Mouse (Mus musculus): Measurements from ENCODE around the gene Akr1c20. TPM values are rescaled to one million over a fixed set of nuclear protein-coding genes. Genes with fewer than 3 reads are reported as not detected.

Gene Akr1c20
- 0.56 and 1.2 TPM in 2 replicates for polyA plus RNA-seq (2015; fragmentation: Nextera tagmentation; extraction: Ambion mirVana)

- no peaks in the 10 kb centered on the region for H3K9me3 ChIP-seq (replicated peaks)
- ATAC-seq (ENCODE audit: insufficient read depth): no peak
- WGBS (ENCODE audit: insufficient replicate concordance): 56% methylated on average over 2 of the region's 2 CpGs
- no peak within 1 kb of the TSS for H3K9ac ChIP-seq
- H3K36me3 ChIP-seq (replicated peaks): no peaks in the 10 kb centered on the region
- H3K4me2 ChIP-seq: no peak within 1 kb of the TSS
- H3K4me3 ChIP-seq (replicated peaks): no peak within 1 kb of the TSS
- H3K27me3 ChIP-seq: no peaks in the 10 kb centered on the region
- no peaks in the 10 kb centered on the region for H3K4me1 ChIP-seq (replicated peaks)
- no peak within 1 kb of the TSS for H3K27ac ChIP-seq (replicated peaks)
Measured at GRCm38 (mm10) chr13:4523201-4523838, at the start of gene Akr1c20. Gene Akr1c20, minus strand, starts transcription at chr13:4523345.

DNA sequence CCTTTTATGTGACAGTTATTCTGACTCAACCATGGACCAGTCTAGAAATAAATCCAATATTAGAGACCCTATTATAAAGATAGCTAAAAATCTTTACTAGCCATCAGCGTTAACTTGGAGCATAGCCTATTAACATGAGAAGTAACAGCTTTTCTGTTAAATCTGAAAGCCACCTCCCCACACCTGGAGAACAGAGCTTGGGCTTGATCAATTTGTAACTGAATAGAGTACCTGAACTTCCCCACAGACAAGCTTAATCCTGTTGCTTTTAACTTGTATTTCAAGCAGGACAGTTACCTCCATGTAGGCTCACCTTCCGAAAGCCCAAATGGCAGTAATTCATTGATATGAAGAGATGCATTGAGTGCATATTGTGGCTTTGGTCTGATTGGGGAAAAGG, 42.9 kb upstream of the Akr1c20 start:
- H3K4me1 ChIP-seq (replicated peaks): no peaks in the 10 kb centered on the region
- H3K36me3 ChIP-seq (replicated peaks): no peaks in the 10 kb centered on the region
- H3K9me3 ChIP-seq (replicated peaks): no peaks in the 10 kb centered on the region
- 61% methylated on average over 2 of the region's 2 CpGs for WGBS (ENCODE audit: insufficient replicate concordance)
- H3K4me3 ChIP-seq (replicated peaks): no peak overlapping the region
- no peaks in the 10 kb centered on the region for H3K27me3 ChIP-seq
- no peak overlapping the region for H3K9ac ChIP-seq
- no peak for ATAC-seq (ENCODE audit: insufficient read depth)
- H3K4me2 ChIP-seq: no peak overlapping the region
- H3K27ac ChIP-seq (replicated peaks): no peak overlapping the region

- Histone ChIP-seq H3K36me3 (replicated peaks) (no peaks in the 10 kb centered on the region), H3K4me3 (replicated peaks) (no peak overlapping the region), H3K9me3 (replicated peaks) (no peaks in the 10 kb centered on the region), H3K27ac (replicated peaks) (no peak overlapping the region), H3K9ac (no peak overlapping the region), H3K27me3 (no peaks in the 10 kb centered on the region), H3K4me2 (no peak overlapping the region), H3K4me1 (replicated peaks) (no peaks in the 10 kb centered on the region)
- ATAC-seq (ENCODE audit: insufficient read depth): no peak
Measured at GRCm38 (mm10) chr13:4560500-4560899, 37.4 kb upstream of the Akr1c20 start.

- H3K27me3 ChIP-seq: no peaks in the 10 kb centered on the region
- H3K4me2 ChIP-seq: no peak overlapping the region
- no peak for ATAC-seq (ENCODE audit: insufficient read depth)
- no peak overlapping the region for H3K27ac ChIP-seq (replicated peaks)
- H3K9ac ChIP-seq: no peak overlapping the region
- no peaks in the 10 kb centered on the region for H3K36me3 ChIP-seq (replicated peaks)
- WGBS (ENCODE audit: insufficient replicate concordance): 44% methylated on average over 1 of the region's 1 CpGs
- H3K4me1 ChIP-seq (replicated peaks): no peaks in the 10 kb centered on the region
- H3K4me3 ChIP-seq (replicated peaks): no peak overlapping the region
- H3K9me3 ChIP-seq (replicated peaks): no peaks in the 10 kb centered on the region
Measured at GRCm38 (mm10) chr13:4559143-4559542, 36.0 kb upstream of the Akr1c20 start.

- no peak for ATAC-seq (ENCODE audit: insufficient read depth)
- no peaks in the 10 kb centered on the region for H3K27me3 ChIP-seq
- no peaks in the 10 kb centered on the region for H3K9me3 ChIP-seq (replicated peaks)
- H3K9ac ChIP-seq: no peak overlapping the region
- no peak overlapping the region for H3K4me3 ChIP-seq (replicated peaks)
- H3K36me3 ChIP-seq (replicated peaks): no peaks in the 10 kb centered on the region
- 39% methylated on average over 2 of the region's 2 CpGs for whole genome bisulfite sequencing (ENCODE audit: insufficient replicate concordance)
- no peak overlapping the region for H3K27ac ChIP-seq (replicated peaks)
- H3K4me2 ChIP-seq: no peak overlapping the region
- no peaks in the 10 kb centered on the region for H3K4me1 ChIP-seq (replicated peaks)
Measured at GRCm38 (mm10) chr13:4514811-4515210, 8.3 kb downstream of the Akr1c20 start.

DNA sequence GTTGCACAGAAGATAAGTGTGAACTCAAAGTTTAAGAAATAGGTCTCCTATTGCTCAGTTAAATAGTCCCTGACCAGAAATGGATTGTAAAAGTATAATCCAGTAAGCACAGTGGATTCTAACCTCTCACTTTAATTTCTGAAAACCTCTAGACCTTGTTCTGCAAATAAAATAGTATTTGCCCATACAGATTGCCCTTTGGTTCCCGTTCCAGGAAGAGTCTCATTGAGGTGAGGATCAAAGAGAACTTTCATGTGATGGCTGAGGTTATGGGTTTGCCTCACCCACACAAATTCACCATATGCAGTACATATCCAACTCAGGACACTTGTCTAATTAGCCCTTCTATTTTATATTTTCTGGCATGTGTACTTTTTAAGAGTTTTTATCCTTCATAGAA, 55.2 kb downstream of the Akr1c20 start:
- Histone ChIP-seq H3K4me2 (no peak overlapping the region), H3K27ac (replicated peaks) (no peak overlapping the region), H3K9ac (no peak overlapping the region), H3K9me3 (replicated peaks) (no peaks in the 10 kb centered on the region), H3K27me3 (no peaks in the 10 kb centered on the region), H3K4me3 (replicated peaks) (no peak overlapping the region), H3K4me1 (replicated peaks) (no peaks in the 10 kb centered on the region), H3K36me3 (replicated peaks) (no peaks in the 10 kb centered on the region)
- 37% methylated on average over 1 of the region's 1 CpGs for WGBS (ENCODE audit: insufficient replicate concordance)
- ATAC-seq (ENCODE audit: insufficient read depth): 0 out of 2 replicates have a peak, but pooled peaks have one; percentile 31

GRCm38 (mm10) chr13:4465641-4466040, 57.5 kb downstream of the Akr1c20 start:
- ATAC-seq (ENCODE audit: insufficient read depth): no peak
- no peak overlapping the region for H3K4me3 ChIP-seq (replicated peaks)
- H3K4me1 ChIP-seq (replicated peaks): no peaks in the 10 kb centered on the region
- no peaks in the 10 kb centered on the region for H3K36me3 ChIP-seq (replicated peaks)
- no peaks in the 10 kb centered on the region for H3K9me3 ChIP-seq (replicated peaks)
- no peaks in the 10 kb centered on the region for H3K27me3 ChIP-seq
- H3K9ac ChIP-seq: no peak overlapping the region
- no peak overlapping the region for H3K4me2 ChIP-seq
- no peak overlapping the region for H3K27ac ChIP-seq (replicated peaks)
- 65% methylated on average over 2 of the region's 2 CpGs for WGBS (ENCODE audit: insufficient replicate concordance)

Other genes starting within 250 kb of the Akr1c20 start
- gene Akr1c12, start 243.9 kb downstream of the Akr1c20 start, polyA plus RNA-seq (2015; fragmentation: Nextera tagmentation; extraction: Ambion mirVana): 15.5 and 19.7 TPM in 2 replicates
- gene Akr1c6, start 89.0 kb downstream of the Akr1c20 start, polyA plus RNA-seq (2015; fragmentation: Nextera tagmentation; extraction: Ambion mirVana): 2.2 and 4.0 TPM in 2 replicates
- 0.09 TPM in 1 of 2 replicates, not detected in the other for gene Akr1c21, start 50.7 kb upstream of the Akr1c20 start, polyA plus RNA-seq (2015; fragmentation: Nextera tagmentation; extraction: Ambion mirVana)
- gene Akr1e1, start 85.8 kb upstream of the Akr1c20 start, polyA plus RNA-seq (2015; fragmentation: Nextera tagmentation; extraction: Ambion mirVana): 17.1 and 17.4 TPM in 2 replicates

All from liver, embryonic 15.5 days (tissue).